Mouse (Mus musculus) hindbrain, embryonic 14.5 days (tissue): ENCODE data around the gene Aoah. TPM values are rescaled to one million over a fixed set of nuclear protein-coding genes. Genes with fewer than 3 reads are reported as not detected.

Experiments used
- ATAC-seq: fragments of 200-750 bp; cut with Nextera tagmentation; 2 replicates; pipeline ENCODE4 v1.8.0; 2017; ENCODE audit warnings: moderate number of reproducible peaks, mild to moderate bottlenecking, moderate TSS enrichment, moderate library complexity; ENCODE audit not compliant: low FRiP score
- DNase-seq: peaks from one replicate; pipeline ENCODE4 v3.0.0-alpha.2; 2015; ENCODE audit warnings: low spot score
- H3K27ac ChIP-seq: fragments of 300-500 bp; sonication (generic); 2 replicates; pipeline ENCODE4 v1.5.1; 2014; ENCODE audit warnings: mild to moderate bottlenecking, moderate library complexity
- H3K27me3 ChIP-seq: fragments of 300-500 bp; sonication (generic); 2 replicates; pipeline ENCODE4 v1.6.1; 2014; ENCODE audit warnings: mild to moderate bottlenecking, low read length, mixed read lengths; ENCODE audit not compliant: control insufficient read depth, insufficient read depth
- H3K36me3 ChIP-seq: fragments of 300-500 bp; sonication (generic); replicated peaks from 2 replicates; pipeline ENCODE4 v1.6.1; 2014; ENCODE audit not compliant: control insufficient read depth, insufficient read depth
- H3K4me1 ChIP-seq: fragments of 300-500 bp; sonication (generic); replicated peaks from 2 replicates; pipeline ENCODE4 v1.6.1; 2014; ENCODE audit warnings: antibody characterized with exemption, low read length, mixed read lengths; ENCODE audit not compliant: control insufficient read depth, insufficient read depth
- H3K4me2 ChIP-seq: fragments of 300-500 bp; sonication (generic); replicated peaks from 2 replicates; pipeline ENCODE4 v1.6.1; 2014; ENCODE audit warnings: mild to moderate bottlenecking, moderate library complexity
- H3K4me3 ChIP-seq: fragments of 300-500 bp; sonication (generic); replicated peaks from 2 replicates; pipeline ENCODE4 v1.5.1; 2014; ENCODE audit warnings: mild to moderate bottlenecking, low read length
- H3K9ac ChIP-seq: fragments of 300-500 bp; sonication (generic); 2 replicates; pipeline ENCODE4 v1.6.1; 2014
- H3K9me3 ChIP-seq: fragments of 300-500 bp; sonication (generic); 2 replicates; pipeline ENCODE4 v1.6.1; 2016; ENCODE audit warnings: low read length; ENCODE audit not compliant: control insufficient read depth
- WGBS: fragments of 180-500 bp; shearing (Covaris S2); extraction: QIAGEN DNeasy Blood & Tissue Kit; methylation state at CpG from one replicate; pipeline ENCODE4 v1.1.7; 2014; 5-methylcytosine and 5-hydroxymethylcytosine counted together
- polyA plus RNA-seq: library from polyadenylated mRNA; unstranded; fragments of >200 nt; fragmentation: Nextera tagmentation; extraction: Ambion mirVana; gene quantifications from 2 replicates; pipeline ENCODE4 v1.2.1, GENCODE M21; 2014

The Aoah gene
- polyA plus RNA-seq, 1 experiment from 2014 or later: 0.63 TPM

GRCm38 (mm10) chr13:21013659-21014058, 219.7 kb downstream of the Aoah start:
- Histone ChIP-seq H3K27ac (no peak overlapping the region), H3K4me3 (no peak overlapping the region), H3K36me3 (no peaks in the 10 kb centered on the region), H3K9ac (no peak overlapping the region), H3K27me3 (no peaks in the 10 kb centered on the region), H3K4me1 (no peaks in the 10 kb centered on the region), H3K9me3 (no peaks in the 10 kb centered on the region), H3K4me2 (no peak overlapping the region)
- ATAC-seq: no peak
- no peak for DNase-seq
- WGBS: 65% methylated on average over 3 of the region's 3 CpGs

GRCm38 (mm10) chr13:21024831-21025230, 230.9 kb downstream of the Aoah start:
- H3K9ac ChIP-seq: no peak overlapping the region
- no peaks in the 10 kb centered on the region for H3K4me1 ChIP-seq
- WGBS: 94% methylated on average over 5 of the region's 5 CpGs
- H3K4me2 ChIP-seq: no peak overlapping the region
- ATAC-seq (no peak), DNase-seq (no peak)
- no peak overlapping the region for H3K4me3 ChIP-seq
- no peaks in the 10 kb centered on the region for H3K27me3 ChIP-seq
- no peaks in the 10 kb centered on the region for H3K36me3 ChIP-seq
- no peak overlapping the region for H3K27ac ChIP-seq
- H3K9me3 ChIP-seq: no peaks in the 10 kb centered on the region

- DNase-seq (peak; percentile 65), ATAC-seq (peak; percentile 75; the same call in 1 of the 2 replicates)
- Histone ChIP-seq H3K27me3 (no peaks in the 10 kb centered on the region), H3K4me2 (no peak overlapping the region), H3K4me3 (no peak overlapping the region), H3K27ac (no peak overlapping the region), H3K9me3 (no peaks in the 10 kb centered on the region), H3K9ac (no peak overlapping the region), H3K4me1 (no peaks in the 10 kb centered on the region), H3K36me3 (no peaks in the 10 kb centered on the region)
- 42% methylated on average over 3 of the region's 3 CpGs for WGBS
Measured at GRCm38 (mm10) chr13:21033176-21033575, 239.3 kb downstream of the Aoah start.

GRCm38 (mm10) chr13:21035011-21035410, 241.1 kb downstream of the Aoah start:
- DNase-seq: peak; percentile 72
- Histone ChIP-seq H3K27me3 (no peaks in the 10 kb centered on the region), H3K9me3 (no peaks in the 10 kb centered on the region), H3K4me3 (no peak overlapping the region), H3K36me3 (no peaks in the 10 kb centered on the region), H3K4me2 (no peak overlapping the region), H3K4me1 (no peaks in the 10 kb centered on the region), H3K9ac (no peak overlapping the region), H3K27ac (no peak overlapping the region)
- 78% methylated on average over 3 of the region's 3 CpGs for WGBS
- no peak; the same call in 1 of the 2 replicates for ATAC-seq

GRCm38 (mm10) chr13:21035981-21036380, 242.1 kb downstream of the Aoah start:
- no peak for DNase-seq
- H3K27me3 ChIP-seq: no peaks in the 10 kb centered on the region
- H3K4me3 ChIP-seq: no peak overlapping the region
- H3K4me2 ChIP-seq: no peak overlapping the region
- H3K9me3 ChIP-seq: no peaks in the 10 kb centered on the region
- no peak overlapping the region for H3K27ac ChIP-seq
- ATAC-seq: no peak
- H3K36me3 ChIP-seq: no peaks in the 10 kb centered on the region
- no peaks in the 10 kb centered on the region for H3K4me1 ChIP-seq
- H3K9ac ChIP-seq: no peak overlapping the region

- Histone ChIP-seq H3K27ac (no peak overlapping the region), H3K36me3 (no peaks in the 10 kb centered on the region), H3K4me2 (no peak overlapping the region), H3K9ac (no peak overlapping the region), H3K9me3 (no peaks in the 10 kb centered on the region), H3K4me3 (no peak overlapping the region), H3K27me3 (no peaks in the 10 kb centered on the region), H3K4me1 (no peaks in the 10 kb centered on the region)
- ATAC-seq: no peak
- no peak for DNase-seq
- WGBS: 80% methylated on average over 2 of the region's 2 CpGs
Measured at GRCm38 (mm10) chr13:21040589-21041199, 246.8 kb downstream of the Aoah start.

- no peaks in the 10 kb centered on the region for H3K27me3 ChIP-seq
- no peak overlapping the region for H3K27ac ChIP-seq
- H3K4me3 ChIP-seq: no peak overlapping the region
- peak; percentile 48; the same call in 1 of the 2 replicates for ATAC-seq
- WGBS: 50% methylated on average over 1 of the region's 1 CpGs
- no peaks in the 10 kb centered on the region for H3K4me1 ChIP-seq
- no peaks in the 10 kb centered on the region for H3K36me3 ChIP-seq
- no peaks in the 10 kb centered on the region for H3K9me3 ChIP-seq
- H3K9ac ChIP-seq: no peak overlapping the region
- H3K4me2 ChIP-seq: no peak overlapping the region
- DNase-seq: peak; percentile 72
Measured at GRCm38 (mm10) chr13:21050118-21050517, 256.2 kb downstream of the Aoah start.

GRCm38 (mm10) chr13:21066021-21066420, 272.1 kb downstream of the Aoah start:
- H3K27ac ChIP-seq: no peak overlapping the region
- no peaks in the 10 kb centered on the region for H3K4me1 ChIP-seq
- no peak for DNase-seq
- 86% methylated on average over 2 of the region's 2 CpGs for WGBS
- H3K9me3 ChIP-seq: no peaks in the 10 kb centered on the region
- no peak overlapping the region for H3K4me3 ChIP-seq
- H3K9ac ChIP-seq: no peak overlapping the region
- no peak for ATAC-seq
- H3K36me3 ChIP-seq: no peaks in the 10 kb centered on the region
- no peaks in the 10 kb centered on the region for H3K27me3 ChIP-seq
- no peak overlapping the region for H3K4me2 ChIP-seq

GRCm38 (mm10) chr13:21074847-21075246, 280.9 kb downstream of the Aoah start, which contains the start of gene Olfr1370:
TSS of gene Olfr1370 (minus strand) at chr13:21074947.
- Histone ChIP-seq H3K9ac (no peak within 1 kb of the TSS), H3K4me2 (no peak within 1 kb of the TSS), H3K27me3 (no peaks in the 10 kb centered on the region), H3K9me3 (no peaks in the 10 kb centered on the region), H3K27ac (no peak within 1 kb of the TSS), H3K4me1 (no peaks in the 10 kb centered on the region), H3K36me3 (no peaks in the 10 kb centered on the region), H3K4me3 (no peak within 1 kb of the TSS)
- DNase-seq (no peak), ATAC-seq (no peak)
- 89% methylated on average over 3 of the region's 3 CpGs for WGBS

- Histone ChIP-seq H3K9ac (no peak overlapping the region), H3K4me2 (no peak overlapping the region), H3K4me1 (no peaks in the 10 kb centered on the region), H3K27ac (no peak overlapping the region), H3K27me3 (no peaks in the 10 kb centered on the region), H3K4me3 (no peak overlapping the region), H3K36me3 (no peaks in the 10 kb centered on the region), H3K9me3 (0 out of 2 replicates have a peak, but pooled peaks cover 3% of the 10 kb centered on the region)
- WGBS: 77% methylated on average over 2 of the region's 2 CpGs
- ATAC-seq (no peak), DNase-seq (no peak)
Measured at GRCm38 (mm10) chr13:21082686-21083085, 288.8 kb downstream of the Aoah start.
